Mouse (Mus musculus): Measurements from ENCODE around the gene D330045A20Rik. TPM values are rescaled to one million over a fixed set of nuclear protein-coding genes. Genes with fewer than 3 reads are reported as not detected.
"Not testable (repeated sequence)": the region's sequence is repeated elsewhere in the genome, so short reads cannot be mapped to it uniquely, and the experiment has no call there.

Gene D330045A20Rik
- polyA plus RNA-seq, 1 experiment from 2014 or later: 1.5 TPM

- Histone ChIP-seq H3K27ac (no peak overlapping the region), H3K4me2 (replicated peaks) (no peak overlapping the region), H3K9ac (replicated peaks) (no peak overlapping the region), H3K9me3 (no peaks in the 10 kb centered on the region), H3K4me1 (replicated peaks) (no peaks in the 10 kb centered on the region), H3K36me3 (no peaks in the 10 kb centered on the region), H3K4me3 (replicated peaks) (no peak overlapping the region), H3K27me3 (no peaks in the 10 kb centered on the region)
- ATAC-seq: no peak
Measured at GRCm38 (mm10) chrX:139529678-139530077, 49.5 kb downstream of the D330045A20Rik start.

- H3K27ac ChIP-seq: no peak overlapping the region
- no peaks in the 10 kb centered on the region for H3K36me3 ChIP-seq
- no peak overlapping the region for H3K9ac ChIP-seq (replicated peaks)
- WGBS: 78% methylated on average over 4 of the region's 4 CpGs
- H3K9me3 ChIP-seq: no peaks in the 10 kb centered on the region
- H3K4me2 ChIP-seq (replicated peaks): no peak overlapping the region
- no peaks in the 10 kb centered on the region for H3K4me1 ChIP-seq (replicated peaks)
- H3K27me3 ChIP-seq: no peaks in the 10 kb centered on the region; the same call in 1 of the 2 replicates
- no peak overlapping the region for H3K4me3 ChIP-seq (replicated peaks)
- ATAC-seq: no peak
Measured at GRCm38 (mm10) chrX:139532293-139532692, 52.1 kb downstream of the D330045A20Rik start.

DNA sequence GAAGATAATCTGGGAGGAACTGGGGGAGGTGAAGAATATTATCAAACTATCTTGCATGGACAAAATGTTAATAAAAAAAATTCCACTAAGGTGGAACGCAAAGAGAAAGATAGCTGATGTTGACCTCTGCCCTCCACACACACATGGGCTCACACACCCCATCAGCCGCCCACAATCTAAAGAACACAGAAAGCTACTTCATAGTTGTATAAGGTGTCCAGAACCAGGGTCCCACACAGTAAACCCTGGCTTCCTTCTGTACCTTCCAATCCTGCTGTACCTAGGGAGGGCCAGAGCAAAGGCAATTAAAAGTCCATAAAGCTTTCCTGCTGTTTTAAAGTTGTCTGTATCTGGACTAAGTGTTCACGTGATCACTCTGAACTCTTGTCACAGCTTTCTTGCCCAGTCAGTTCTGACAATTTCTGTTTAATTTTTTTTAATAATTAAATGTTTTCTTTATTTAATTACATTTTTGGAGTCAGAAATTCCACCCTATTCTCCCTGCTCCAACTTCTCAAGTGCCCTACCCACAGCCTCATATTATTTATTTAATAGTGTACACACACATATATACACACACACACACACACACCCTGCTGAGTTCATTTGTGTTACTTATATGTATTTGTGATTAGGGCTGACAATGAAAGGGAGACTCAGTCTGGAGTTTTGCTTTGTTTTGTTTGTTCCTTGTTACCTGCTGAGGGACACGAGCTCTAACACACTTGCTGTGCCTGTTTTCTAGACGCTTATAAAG lies 57.7 kb downstream of the D330045A20Rik start:
- Histone ChIP-seq H3K9ac (replicated peaks) (no peak overlapping the region), H3K9me3 (no peaks in the 10 kb centered on the region), H3K36me3 (no peaks in the 10 kb centered on the region), H3K27ac (no peak overlapping the region), H3K4me3 (replicated peaks) (no peak overlapping the region), H3K4me1 (replicated peaks) (no peaks in the 10 kb centered on the region), H3K27me3 (no peaks in the 10 kb centered on the region; the same call in 1 of the 2 replicates), H3K4me2 (replicated peaks) (no peak overlapping the region)
- 81% methylated on average over 5 of the region's 5 CpGs for WGBS
- no peak for ATAC-seq

DNA sequence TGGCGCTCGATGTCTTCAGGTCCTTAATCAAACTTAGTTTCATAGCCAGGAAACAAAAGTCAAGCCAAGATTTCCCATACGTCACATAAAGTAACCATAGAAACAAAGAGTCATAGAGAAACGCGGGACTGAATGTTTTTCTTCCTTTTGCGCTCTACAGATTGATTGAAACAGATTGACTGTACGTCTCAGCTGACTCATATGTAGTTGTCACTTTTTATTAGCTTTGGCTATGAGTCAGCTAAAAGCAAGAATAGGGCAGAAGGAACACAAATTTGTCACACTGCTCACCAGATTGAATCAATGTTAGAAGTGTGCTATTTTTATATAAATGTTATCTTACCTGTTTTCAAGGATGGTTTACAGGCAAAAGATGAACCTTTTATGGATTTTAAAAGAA lies 63.6 kb downstream of the D330045A20Rik start:
- peaks cover 6% of the 10 kb centered on the region; the same call in 1 of the 2 replicates for H3K27me3 ChIP-seq
- 84% methylated on average over 7 of the region's 7 CpGs for WGBS
- ATAC-seq: no peak
- no peaks in the 10 kb centered on the region for H3K9me3 ChIP-seq
- H3K4me1 ChIP-seq (replicated peaks): no peaks in the 10 kb centered on the region
- H3K36me3 ChIP-seq: no peaks in the 10 kb centered on the region
- no peak overlapping the region for H3K4me2 ChIP-seq (replicated peaks)
- no peak overlapping the region for H3K9ac ChIP-seq (replicated peaks)
- no peak overlapping the region for H3K4me3 ChIP-seq (replicated peaks)
- H3K27ac ChIP-seq: no peak overlapping the region

DNA sequence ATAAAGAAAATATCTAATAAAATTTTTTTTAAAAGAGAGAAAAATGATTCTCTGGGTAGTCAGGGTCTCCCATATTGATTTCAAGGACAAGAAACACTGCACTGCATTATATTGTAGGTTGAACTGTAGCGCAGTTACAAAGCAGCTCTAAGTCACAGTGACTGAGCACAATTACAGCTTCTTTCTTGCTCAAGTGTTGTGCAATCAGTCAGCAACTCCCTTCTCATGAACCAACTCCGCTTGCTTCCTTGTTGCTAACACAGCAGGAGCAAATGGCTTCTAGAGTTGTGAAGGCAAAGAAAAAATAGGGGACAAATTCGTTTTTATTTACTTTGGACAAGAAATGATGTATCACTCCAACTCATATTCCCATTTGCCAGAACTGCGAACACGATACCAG lies 70.3 kb downstream of the D330045A20Rik start:
- 87% methylated on average over 5 of the region's 5 CpGs for WGBS
- no peak overlapping the region for H3K27ac ChIP-seq
- H3K4me1 ChIP-seq (replicated peaks): no peaks in the 10 kb centered on the region
- H3K36me3 ChIP-seq: no peaks in the 10 kb centered on the region
- no peaks in the 10 kb centered on the region for H3K9me3 ChIP-seq
- H3K4me3 ChIP-seq (replicated peaks): no peak overlapping the region
- no peak for ATAC-seq
- no peak overlapping the region for H3K9ac ChIP-seq (replicated peaks)
- no peak overlapping the region for H3K4me2 ChIP-seq (replicated peaks)
- H3K27me3 ChIP-seq: peaks cover 4% of the 10 kb centered on the region; the same call in 1 of the 2 replicates

DNA sequence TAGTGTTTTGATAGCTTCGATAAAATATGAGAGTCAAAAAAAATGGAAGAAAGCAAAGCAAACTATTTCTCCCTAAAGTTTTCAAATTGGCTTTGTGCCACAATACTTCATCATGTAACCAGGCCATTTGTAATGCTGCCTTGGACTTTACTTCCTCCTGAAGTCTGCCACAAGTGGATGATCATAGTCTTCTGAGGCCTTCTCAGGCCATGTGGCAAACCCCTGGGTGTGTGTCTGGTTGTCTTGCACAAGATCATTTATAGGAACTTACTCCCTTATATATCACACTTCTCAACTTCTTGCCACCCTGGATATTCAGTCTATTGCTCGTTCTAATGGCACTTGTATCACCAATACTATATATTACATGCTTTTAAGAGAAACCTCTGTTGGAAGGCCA lies 71.9 kb downstream of the D330045A20Rik start:
- Histone ChIP-seq H3K36me3 (no peaks in the 10 kb centered on the region), H3K9me3 (no peaks in the 10 kb centered on the region), H3K27ac (no peak overlapping the region), H3K4me2 (replicated peaks) (no peak overlapping the region), H3K4me1 (replicated peaks) (no peaks in the 10 kb centered on the region), H3K9ac (replicated peaks) (no peak overlapping the region), H3K4me3 (replicated peaks) (no peak overlapping the region), H3K27me3 (no peaks in the 10 kb centered on the region; the same call in 1 of the 2 replicates)
- WGBS: 77% methylated on average over 2 of the region's 2 CpGs
- ATAC-seq: no peak

DNA sequence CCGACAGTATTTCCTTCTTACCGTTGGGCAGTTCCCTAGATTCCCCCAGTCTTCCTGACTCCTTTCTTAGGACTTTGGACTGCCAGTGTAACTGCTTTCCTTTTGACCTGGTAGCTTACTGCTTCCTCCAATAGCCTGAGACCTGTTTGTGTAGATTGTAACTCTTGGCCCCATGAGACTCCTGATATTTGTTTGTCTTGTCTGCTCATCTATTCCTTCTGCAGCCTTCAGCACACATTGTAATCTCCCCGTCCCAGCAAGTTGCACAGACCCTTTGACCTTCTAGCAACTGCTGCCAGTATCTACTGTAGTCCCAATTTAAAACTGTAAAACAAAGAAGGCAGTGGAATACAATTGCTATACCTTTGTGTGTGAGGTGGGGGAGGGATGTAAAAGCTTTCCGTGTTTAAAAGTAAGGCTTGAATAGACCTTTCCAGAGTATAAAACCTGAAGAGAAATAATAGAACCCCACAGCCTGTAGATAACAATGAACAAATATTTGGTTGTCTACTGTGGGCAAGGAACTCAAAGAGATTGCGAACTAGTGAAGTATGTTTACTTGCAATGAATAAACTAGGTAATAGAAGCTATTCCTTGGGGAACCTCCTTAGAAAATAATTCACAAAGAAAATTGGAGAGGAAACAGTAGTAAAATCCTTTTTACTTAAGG lies 82.2 kb downstream of the D330045A20Rik start:
- H3K27ac ChIP-seq: no peak overlapping the region
- peaks cover 2% of the 10 kb centered on the region; the same call in 1 of the 2 replicates for H3K27me3 ChIP-seq
- WGBS: 78% methylated on average over 5 of the region's 5 CpGs
- H3K4me3 ChIP-seq (replicated peaks): no peak overlapping the region
- H3K4me1 ChIP-seq (replicated peaks): no peaks in the 10 kb centered on the region
- no peak for ATAC-seq
- H3K36me3 ChIP-seq: no peaks in the 10 kb centered on the region
- H3K9ac ChIP-seq (replicated peaks): no peak overlapping the region
- no peaks in the 10 kb centered on the region for H3K9me3 ChIP-seq
- no peak overlapping the region for H3K4me2 ChIP-seq (replicated peaks)

- H3K36me3 ChIP-seq: no peaks in the 10 kb centered on the region
- H3K4me2 ChIP-seq (replicated peaks): no peak within 1 kb of the TSS
- no peak within 1 kb of the TSS for H3K27ac ChIP-seq
- no peak for ATAC-seq
- H3K9ac ChIP-seq (replicated peaks): no peak within 1 kb of the TSS
- no peaks in the 10 kb centered on the region for H3K9me3 ChIP-seq
- peaks cover 2% of the 10 kb centered on the region; the same call in 1 of the 2 replicates for H3K27me3 ChIP-seq
- 86% methylated on average over 8 of the region's 8 CpGs for WGBS
- no peaks in the 10 kb centered on the region for H3K4me1 ChIP-seq (replicated peaks)
- H3K4me3 ChIP-seq (replicated peaks): no peak within 1 kb of the TSS
Measured at GRCm38 (mm10) chrX:139562925-139563461, 82.8 kb downstream of the D330045A20Rik start, which contains the start of gene Rnf128. Gene Rnf128 (plus strand): TSS chrX:139563316.

DNA sequence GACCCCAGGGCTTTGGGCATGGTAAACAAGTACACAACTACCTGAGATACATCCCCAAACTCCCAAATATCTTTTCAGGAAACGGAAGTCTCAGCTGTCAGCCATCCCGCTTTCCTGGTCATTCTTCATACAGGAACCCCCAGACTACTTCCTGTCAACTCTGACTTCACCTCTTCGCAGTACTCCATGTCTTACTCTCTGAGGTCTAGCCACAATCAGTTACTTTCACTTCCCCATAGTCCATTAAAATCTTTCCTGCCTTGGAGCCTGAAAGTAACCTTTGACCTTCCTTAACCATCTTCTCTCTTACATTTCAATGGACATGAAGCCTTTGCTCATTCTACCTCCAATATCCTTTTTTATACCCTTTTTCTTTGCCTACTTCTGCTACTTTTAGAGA lies 89.9 kb downstream of the D330045A20Rik start:
- Histone ChIP-seq H3K27me3 (peaks cover 6% of the 10 kb centered on the region; the same call in 1 of the 2 replicates), H3K36me3 (no peaks in the 10 kb centered on the region), H3K9ac (replicated peaks) (no peak overlapping the region), H3K27ac (no peak overlapping the region), H3K4me1 (replicated peaks) (no peaks in the 10 kb centered on the region), H3K4me3 (replicated peaks) (no peak overlapping the region), H3K9me3 (no peaks in the 10 kb centered on the region), H3K4me2 (replicated peaks) (no peak overlapping the region)
- ATAC-seq: no peak
- 89% methylated on average over 3 of the region's 3 CpGs for WGBS

DNA sequence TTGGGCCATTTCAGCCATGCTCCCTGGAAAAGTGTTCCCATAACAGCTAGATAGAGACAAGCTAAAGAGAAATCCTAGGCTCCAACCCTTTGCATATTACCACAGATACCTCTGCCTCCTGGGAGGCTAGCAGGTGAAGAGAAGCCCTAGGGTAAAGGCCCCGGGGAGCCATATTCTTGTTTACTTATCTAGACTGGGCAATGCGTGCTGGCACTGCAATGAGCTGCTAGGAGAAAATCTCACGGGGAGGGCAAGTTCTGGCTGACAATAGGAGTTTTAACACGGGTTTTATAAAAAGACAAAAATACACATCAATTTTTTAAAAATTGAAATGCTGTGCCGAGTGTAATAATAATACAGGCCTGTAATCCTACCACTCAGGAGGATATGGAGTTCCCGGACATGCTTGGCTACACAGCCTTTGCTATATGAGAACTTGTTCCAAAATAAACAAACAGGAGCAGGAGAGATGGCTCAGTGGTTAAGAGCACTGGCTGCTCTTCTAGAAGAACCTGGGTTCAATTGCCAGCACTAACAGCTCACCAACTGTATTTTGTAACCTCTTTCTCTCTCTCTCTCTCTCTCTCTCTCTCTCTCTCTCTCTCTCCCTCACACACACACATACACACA lies 98.6 kb downstream of the D330045A20Rik start:
- no peaks in the 10 kb centered on the region for H3K9me3 ChIP-seq
- 79% methylated on average over 6 of the region's 6 CpGs for WGBS
- peaks cover 3% of the 10 kb centered on the region; the same call in 1 of the 2 replicates for H3K27me3 ChIP-seq
- no peak for ATAC-seq
- no peak overlapping the region for H3K27ac ChIP-seq
- no peak overlapping the region for H3K4me3 ChIP-seq (replicated peaks)
- H3K4me1 ChIP-seq (replicated peaks): no peaks in the 10 kb centered on the region
- no peak overlapping the region for H3K9ac ChIP-seq (replicated peaks)
- no peaks in the 10 kb centered on the region for H3K36me3 ChIP-seq
- no peak overlapping the region for H3K4me2 ChIP-seq (replicated peaks)

- H3K27ac ChIP-seq: no peak overlapping the region
- no peak overlapping the region for H3K4me2 ChIP-seq (replicated peaks)
- H3K4me1 ChIP-seq (replicated peaks): no peaks in the 10 kb centered on the region
- 55% methylated on average over 4 of the region's 4 CpGs for WGBS
- no peak for ATAC-seq
- no peak overlapping the region for H3K9ac ChIP-seq (replicated peaks)
- H3K27me3 ChIP-seq: peaks cover 6% of the 10 kb centered on the region; the same call in 1 of the 2 replicates
- H3K4me3 ChIP-seq (replicated peaks): no peak overlapping the region
- H3K9me3 ChIP-seq: no peaks in the 10 kb centered on the region
- no peaks in the 10 kb centered on the region for H3K36me3 ChIP-seq
Measured at GRCm38 (mm10) chrX:139583616-139584015, 103.4 kb downstream of the D330045A20Rik start.

- not testable (repeated sequence) for H3K27ac ChIP-seq; H3K36me3 ChIP-seq; H3K4me3 ChIP-seq (replicated peaks); H3K4me1 ChIP-seq (replicated peaks); H3K4me2 ChIP-seq (replicated peaks); H3K9me3 ChIP-seq; H3K9ac ChIP-seq (replicated peaks); ATAC-seq
- peaks cover 11% of the 10 kb centered on the region; the same call in 1 of the 2 replicates for H3K27me3 ChIP-seq
- 83% methylated on average over 2 of the region's 2 CpGs for WGBS
Measured at GRCm38 (mm10) chrX:139586676-139587075, 106.5 kb downstream of the D330045A20Rik start.

Data from midbrain, embryonic 13.5 days (tissue).